Mouse (Mus musculus): ENCODE measurements around the gene 4933402N03Rik.

DNA sequence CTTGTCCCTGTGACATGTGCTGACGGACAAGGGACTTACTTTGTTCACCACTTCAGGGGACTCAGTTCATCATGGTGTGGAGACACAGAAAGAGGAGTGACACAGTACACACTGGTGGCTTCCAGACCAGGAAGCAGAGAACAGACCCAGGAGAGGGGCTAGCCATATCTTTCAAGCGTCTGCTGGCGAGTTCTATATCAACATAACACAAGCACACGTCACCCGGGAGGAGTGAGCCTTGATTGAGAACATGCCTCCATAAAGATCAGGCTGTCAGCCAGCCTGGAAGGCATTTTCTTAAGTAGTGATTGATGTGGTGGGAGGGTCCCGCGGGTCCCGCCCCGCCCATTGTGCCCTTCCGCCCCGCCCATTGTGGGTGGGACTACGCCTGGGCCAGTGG, 16.1 kb downstream of the 4933402N03Rik start:
- TF ChIP-seq CTCF (conservative IDR thresholded peaks at IDR 0.05; ENCODE audit: insufficient read depth, insufficient read length, low read depth, low read length) (no peak), POLR2A (IDR thresholded peaks at IDR 0.05; ENCODE audit: low read depth, low read length) (no peak)
